Mouse (Mus musculus) liver, postnatal 0 days (tissue): Measurements from ENCODE around the gene Acsbg2.

Experiments used
- CTCF ChIP-seq: sonication (generic); IDR thresholded peaks from 2 replicates; pipeline ENCODE4 v1.5.1; 2016; ENCODE audit warnings: antibody characterized with exemption, low read depth
- EP300 ChIP-seq: IDR thresholded peaks from 2 replicates; pipeline ENCODE4 v1.6.1; 2016; ENCODE audit warnings: antibody characterized with exemption, low read depth, mild to moderate bottlenecking

DNA sequence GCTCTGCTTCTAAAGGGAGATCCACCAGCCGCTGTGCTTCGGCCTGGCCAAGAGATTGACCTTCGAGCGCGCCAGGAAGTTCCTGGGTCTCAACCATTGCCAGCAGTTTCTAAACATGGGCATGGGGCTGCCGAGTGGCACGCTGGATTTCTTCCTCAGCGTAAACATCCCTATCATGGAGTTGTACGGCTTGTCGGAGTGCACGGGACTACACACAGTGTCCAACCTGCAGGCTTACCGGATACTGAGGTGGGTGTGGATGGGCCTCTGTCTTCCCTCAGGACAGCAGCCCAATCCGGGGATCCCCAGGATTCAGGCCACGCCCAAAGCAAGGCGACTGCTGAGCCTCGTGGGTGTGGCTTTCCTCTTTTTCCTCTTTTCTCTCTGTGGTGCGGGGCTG, 9.4 kb upstream of the Acsbg2 start:
- no peak for TF ChIP-seq CTCF
- no peak for TF ChIP-seq EP300
